Mouse (Mus musculus) megakaryocyte progenitor cell, adult 5-6 weeks (primary cell): ENCODE results near the gene Mmp13. TPM values are rescaled to one million over a fixed set of nuclear protein-coding genes. Genes with fewer than 3 reads are reported as not detected.
A peak's percentile ranks its signal among the peaks of the same experiment; 100 is the strongest.
"Not testable (repeated sequence)": the region's sequence is repeated elsewhere in the genome, so short reads cannot be mapped to it uniquely, and the experiment has no call there.

Source experiments
- ATAC-seq: replicated peaks from 2 replicates; pipeline ENCODE4 v1.8.0; 2016; ENCODE audit warnings: mild to moderate bottlenecking, moderate TSS enrichment, inconsistent platforms; ENCODE audit not compliant: poor library complexity
- total RNA-seq, 2 experiments: library from RNA; stranded (forward) in 1 of 2; stranded (reverse) in 1 of 2; fragments of 157-497, 149-512 nt in 1 of 2; fragments of 200-1000 nt in 1 of 2; gene quantifications; 2 replicates each; pipeline versions ENCODE4 v1.2.3 to v1.2.4; 2015 to 2017

The Mmp13 gene
- total RNA-seq (2015), result not detected in 2 replicates
- not detected in 2 replicates for total RNA-seq (2017)

GRCm38 (mm10) chr9:7272214-7272613 lies at the start of gene Mmp13:
Gene Mmp13 (plus strand): TSS chr9:7272514.
- ATAC-seq, result 0 out of 2 replicates have a peak, but pooled peaks have one; percentile 20

GRCm38 (mm10) chr9:7238619-7239018 lies 33.7 kb upstream of the Mmp13 start:
- no peak for ATAC-seq

GRCm38 (mm10) chr9:7239967-7240366 lies 32.3 kb upstream of the Mmp13 start:
- no peak for ATAC-seq

- peak; percentile 83 for ATAC-seq
Measured at GRCm38 (mm10) chr9:7252797-7253654, 19.3 kb upstream of the Mmp13 start.

GRCm38 (mm10) chr9:7261667-7262066 lies 10.6 kb upstream of the Mmp13 start:
- no peak for ATAC-seq

GRCm38 (mm10) chr9:7270071-7270470 lies 2.2 kb upstream of the Mmp13 start:
- peak; percentile 63 for ATAC-seq

GRCm38 (mm10) chr9:7282565-7283302 lies 10.4 kb downstream of the Mmp13 start:
- no peak for ATAC-seq

- not testable (repeated sequence) for ATAC-seq
Measured at GRCm38 (mm10) chr9:7283303-7283684, 11.0 kb downstream of the Mmp13 start.

GRCm38 (mm10) chr9:7289501-7289900 lies 17.2 kb downstream of the Mmp13 start:
- no peak for ATAC-seq

- no peak for ATAC-seq
Measured at GRCm38 (mm10) chr9:7289901-7290300, 17.6 kb downstream of the Mmp13 start.

GRCm38 (mm10) chr9:7292132-7292531 lies 19.8 kb downstream of the Mmp13 start:
- no peak for ATAC-seq

GRCm38 (mm10) chr9:7331847-7332246 lies 59.5 kb downstream of the Mmp13 start:
- peak; percentile 90 for ATAC-seq

Other genes with a start within 250 kb of the Mmp13 start
- 4.8 and 5.8 TPM in 2 replicates for gene Dync2h1, start 88.1 kb upstream of the Mmp13 start, total RNA-seq (2015)
- gene Dync2h1, start 88.1 kb upstream of the Mmp13 start, total RNA-seq (2017), result 3.5 and 7.4 TPM in 2 replicates
- gene Dcun1d5, start 88.0 kb upstream of the Mmp13 start, total RNA-seq (2015), result 102 and 118 TPM in 2 replicates
- 91.2 and 94.3 TPM in 2 replicates for gene Dcun1d5, start 88.0 kb upstream of the Mmp13 start, total RNA-seq (2017)
- not detected in 2 replicates for gene Mmp12, start 71.9 kb downstream of the Mmp13 start, total RNA-seq (2015)
- gene Mmp12, start 71.9 kb downstream of the Mmp13 start, total RNA-seq (2017), result not detected in 2 replicates
- not detected in 2 replicates for gene Mmp1b, start 115.5 kb downstream of the Mmp13 start, total RNA-seq (2015)
- not detected in 2 replicates for gene Mmp1b, start 115.5 kb downstream of the Mmp13 start, total RNA-seq (2017)
- gene Mmp3, start 173.3 kb downstream of the Mmp13 start, total RNA-seq (2015), result not detected in 2 replicates
- gene Mmp3, start 173.3 kb downstream of the Mmp13 start, total RNA-seq (2017), result not detected in 2 replicates
- gene Mmp10, start 229.8 kb downstream of the Mmp13 start, total RNA-seq (2015), result not detected in 2 replicates
- not detected in 2 replicates for gene Mmp10, start 229.8 kb downstream of the Mmp13 start, total RNA-seq (2017)